Mouse (Mus musculus): ENCODE measurements around the gene Hdac9.

The Hdac9 gene

DNA sequence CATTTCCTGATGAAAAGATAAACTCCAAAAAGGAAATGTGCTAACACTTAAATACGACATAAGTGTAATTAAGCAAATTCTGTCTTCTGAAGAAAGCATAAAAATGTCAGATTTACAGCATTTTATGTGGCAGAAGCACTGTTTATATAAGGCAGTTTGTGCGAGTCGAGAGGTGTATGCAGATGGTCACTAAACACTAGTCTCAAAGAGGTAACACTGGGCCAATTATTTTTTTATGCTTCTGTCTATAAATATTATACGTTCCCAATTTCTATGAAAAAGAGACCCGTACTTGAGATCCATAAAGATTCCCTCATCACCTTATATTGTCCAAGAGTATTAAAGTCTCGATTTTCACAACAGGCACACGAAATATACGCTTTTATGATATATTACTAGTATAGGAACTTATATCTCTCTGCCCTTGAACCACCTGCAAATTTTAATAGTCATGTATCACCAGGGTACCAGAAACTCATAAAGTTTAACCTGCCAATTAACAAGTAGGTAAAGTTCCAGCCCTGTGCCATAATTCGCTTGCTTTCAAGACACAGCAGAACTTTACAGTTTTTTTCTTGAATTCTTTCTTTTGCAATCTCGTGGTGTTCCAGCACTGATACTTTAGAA is 322.6 kb downstream of the Hdac9 start:
- no peak for DNase-seq (ENCODE audit: low spot score in 2 of 2)

DNA sequence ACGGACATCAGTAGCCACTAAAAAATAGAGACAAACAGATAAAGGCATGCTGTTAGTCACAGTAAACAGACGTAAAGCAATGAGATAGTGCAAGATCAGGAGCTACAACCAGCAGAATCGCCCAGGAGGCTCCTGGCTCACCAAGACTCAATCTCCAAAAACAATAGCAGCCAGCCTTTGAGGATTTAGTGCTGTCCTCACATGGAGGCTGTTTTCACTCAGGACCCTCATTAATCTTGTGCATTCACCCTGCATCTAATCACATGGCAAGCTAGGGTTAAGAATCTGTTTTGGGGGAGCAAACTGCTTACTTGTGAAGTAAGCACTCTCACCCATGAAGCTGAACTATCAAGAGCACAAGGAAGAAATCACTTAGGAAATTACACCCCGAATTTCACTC is 329.7 kb downstream of the Hdac9 start:
- no peak for DNase-seq (ENCODE audit: low spot score in 2 of 2)

DNA sequence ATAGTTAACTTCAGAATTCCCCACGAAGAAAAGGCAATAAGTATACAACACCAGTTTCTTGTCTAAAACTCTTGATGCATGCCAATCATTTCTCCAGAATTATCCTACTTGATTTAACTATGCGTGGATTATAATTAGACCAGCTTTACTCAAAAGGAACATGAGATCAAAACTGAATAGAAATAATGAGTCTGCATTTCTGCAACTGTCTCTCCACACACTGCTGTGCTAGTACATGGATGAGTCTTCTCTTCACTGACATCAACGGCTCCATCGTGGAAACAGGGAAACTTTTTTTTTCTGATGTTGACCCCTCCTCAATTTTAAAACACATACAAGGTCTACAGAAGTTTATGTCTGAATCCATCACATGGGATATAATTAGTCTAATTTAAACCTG is 334.4 kb downstream of the Hdac9 start:
- DNase-seq (ENCODE audit: low spot score in 2 of 2) = no peak

DNA sequence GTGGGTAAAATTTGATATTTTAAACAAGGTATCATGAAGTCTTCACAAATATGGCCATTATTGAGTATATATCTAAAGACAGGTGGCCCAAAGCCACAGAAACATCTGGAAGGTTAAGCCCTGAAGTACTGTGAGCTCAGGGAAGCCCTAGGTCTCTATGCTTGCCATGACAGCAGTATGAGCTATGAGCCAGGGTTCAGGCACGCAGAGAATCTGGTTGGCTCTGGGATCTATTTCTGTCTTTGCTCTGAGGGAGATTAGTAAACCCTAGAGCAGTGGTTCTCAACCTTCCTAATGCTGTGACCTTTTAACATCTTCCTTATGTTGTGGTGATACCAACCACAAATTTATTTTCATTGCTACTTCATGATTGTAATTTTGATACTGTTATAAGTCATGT is 337.7 kb downstream of the Hdac9 start:
- no peak for DNase-seq (ENCODE audit: low spot score in 2 of 2)

DNA sequence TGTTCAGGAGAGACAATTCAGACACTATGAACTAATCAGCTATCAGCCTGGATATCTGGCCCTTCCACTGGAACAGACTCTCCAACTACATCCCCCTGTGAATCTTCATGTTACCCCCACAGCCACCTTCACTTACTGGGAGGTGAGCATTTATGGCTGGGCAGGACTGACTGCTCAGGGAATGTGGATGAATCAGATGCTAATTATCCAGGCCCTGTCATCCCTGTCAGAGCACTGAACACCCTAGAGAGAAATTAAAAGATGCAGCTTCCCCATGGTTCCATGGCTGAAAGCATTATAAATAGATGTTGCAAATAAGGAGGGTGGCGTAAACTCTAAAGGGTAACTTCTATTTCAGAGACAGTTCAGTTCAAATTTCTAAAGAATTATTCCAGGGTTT is 345.8 kb downstream of the Hdac9 start:
- DNase-seq (ENCODE audit: low spot score in 2 of 2) = no peak

DNA sequence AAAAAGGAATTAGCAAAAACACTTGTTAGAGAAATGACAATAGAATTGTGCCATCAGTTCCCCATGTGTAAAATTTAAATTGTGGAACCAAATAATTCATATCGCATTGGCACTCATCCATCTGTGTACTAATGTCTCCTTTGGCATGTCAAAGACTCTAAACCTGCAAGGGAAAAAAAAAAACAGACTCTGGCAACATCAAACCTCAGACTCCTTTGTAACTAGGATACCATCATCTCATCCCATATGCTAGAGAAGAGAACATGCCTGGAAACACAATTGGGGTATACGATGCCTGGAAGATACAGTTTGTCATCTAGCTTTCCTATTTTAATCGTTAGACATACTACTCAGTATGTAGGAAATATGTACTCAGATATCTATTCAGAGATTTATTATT is 347.4 kb downstream of the Hdac9 start:
- no peak for DNase-seq (ENCODE audit: low spot score in 2 of 2)

DNA sequence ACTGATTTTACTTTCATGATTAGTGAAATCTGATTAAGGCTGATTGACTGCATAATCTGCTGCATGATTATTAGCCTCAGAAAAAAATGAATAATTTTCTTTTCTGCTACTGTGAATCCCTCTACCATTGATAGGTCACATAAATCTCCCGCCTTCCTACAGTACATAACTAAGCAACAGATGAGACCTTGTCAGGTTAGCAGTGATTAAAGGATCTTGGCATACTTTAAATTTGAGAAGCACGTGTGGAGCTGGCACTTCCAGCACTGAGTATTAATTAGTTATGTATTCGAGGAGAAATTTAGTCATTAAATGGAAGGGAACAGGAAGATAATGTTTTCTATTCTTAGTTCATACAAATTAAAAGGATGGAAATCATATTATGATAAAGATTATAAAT is 347.8 kb downstream of the Hdac9 start:
- no peak for DNase-seq (ENCODE audit: low spot score in 2 of 2)

DNA sequence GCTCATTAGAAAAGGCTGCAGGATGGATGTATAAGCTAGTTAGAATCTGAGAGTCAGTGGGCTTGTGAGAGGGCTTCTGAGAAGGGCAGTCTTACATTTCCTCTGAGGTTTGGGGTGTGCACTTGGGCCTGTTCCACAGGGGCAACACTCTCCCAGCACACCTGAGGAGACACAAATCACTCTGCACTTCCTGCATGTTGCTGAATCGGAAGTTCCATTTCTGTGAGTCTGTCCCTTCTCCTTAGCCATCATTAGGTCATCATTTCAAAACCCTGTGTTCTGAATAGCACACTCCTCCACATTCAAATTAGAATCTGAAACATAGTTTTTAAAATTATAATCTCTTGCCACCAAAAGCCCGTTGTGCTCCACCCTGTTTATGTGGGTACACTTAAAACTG is 354.6 kb downstream of the Hdac9 start:
- DNase-seq (ENCODE audit: low spot score in 2 of 2) = no peak

DNA sequence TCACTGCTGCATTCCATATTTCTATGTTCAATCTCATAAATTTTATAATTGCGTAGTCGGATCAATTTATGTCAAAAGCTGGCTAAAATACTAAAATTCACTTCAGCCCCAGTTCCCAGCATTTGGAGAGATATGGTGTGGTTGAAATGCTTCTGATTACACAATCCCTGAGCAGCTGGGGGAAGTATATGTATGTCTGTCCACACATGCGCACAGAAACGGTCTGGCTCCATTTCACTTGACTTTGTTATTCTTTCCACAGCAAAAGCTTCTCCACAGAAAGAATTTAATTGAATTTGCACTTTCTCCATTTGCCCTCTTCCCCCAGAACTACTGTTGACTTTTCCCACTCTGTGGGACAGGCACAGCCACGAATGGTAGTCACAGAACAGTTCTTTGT is 357.9 kb downstream of the Hdac9 start:
- DNase-seq (ENCODE audit: low spot score in 2 of 2) = no peak

DNA sequence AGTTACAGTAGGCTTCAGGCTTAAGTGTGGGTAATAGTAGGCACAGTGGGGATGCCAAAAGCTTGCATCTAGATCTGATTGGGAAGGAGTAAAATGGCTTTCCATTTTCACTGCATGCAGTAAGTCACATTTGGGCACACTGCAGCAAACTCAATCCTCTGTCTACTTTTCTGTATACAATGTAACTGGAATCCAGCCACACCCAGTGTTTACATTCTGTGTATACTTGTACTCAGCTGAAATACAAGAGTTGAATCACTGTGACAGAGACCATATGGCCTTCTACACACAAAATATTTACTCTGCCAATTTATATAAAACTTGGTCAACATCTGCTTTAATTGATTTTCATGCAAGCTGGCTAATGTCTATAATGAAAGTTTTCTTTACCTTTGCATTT is 362.1 kb downstream of the Hdac9 start:
- no peak for DNase-seq (ENCODE audit: low spot score in 2 of 2)

DNA sequence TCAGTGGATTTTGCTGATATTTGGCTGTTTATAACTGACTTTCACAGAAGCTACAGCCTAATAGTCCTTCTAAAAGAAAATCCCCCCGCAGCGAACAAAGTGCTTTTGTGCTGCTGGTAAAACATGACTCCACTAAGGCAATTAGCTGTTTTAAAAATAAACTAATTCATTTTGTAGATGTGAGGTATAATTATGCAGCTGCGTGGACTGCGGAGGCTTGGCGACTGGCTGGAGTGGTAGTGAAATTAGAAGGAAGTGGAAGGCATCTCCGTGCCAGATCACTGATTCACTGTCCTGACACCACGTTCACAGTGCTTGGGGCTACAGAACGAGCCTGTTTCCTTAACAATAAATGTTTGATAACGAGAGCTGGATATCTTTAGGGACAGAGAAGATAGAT is 366.6 kb downstream of the Hdac9 start:
- DNase-seq (ENCODE audit: low spot score in 2 of 2) = no peak

DNA sequence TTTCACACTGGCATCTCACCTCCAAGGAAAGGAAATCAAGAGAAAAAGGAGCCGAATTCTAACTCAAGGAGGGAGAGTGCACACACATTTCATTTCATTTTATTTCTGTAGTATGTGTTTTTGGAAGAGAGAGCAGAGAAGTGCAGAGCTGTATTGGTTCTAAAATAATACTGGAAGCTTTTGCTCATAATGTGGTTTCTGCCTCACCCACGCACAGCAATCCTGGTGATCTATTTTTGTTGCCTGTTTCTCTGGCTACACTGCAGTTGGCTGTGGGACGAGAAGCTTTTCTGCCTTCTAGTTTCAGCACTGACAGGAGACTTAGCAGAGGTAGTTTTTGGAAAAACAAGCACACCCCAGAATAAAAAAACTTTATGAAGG is 387.7 kb downstream of the Hdac9 start:
- DNase-seq (ENCODE audit: low spot score in 2 of 2) = peak; percentile 73 to 89

DNA sequence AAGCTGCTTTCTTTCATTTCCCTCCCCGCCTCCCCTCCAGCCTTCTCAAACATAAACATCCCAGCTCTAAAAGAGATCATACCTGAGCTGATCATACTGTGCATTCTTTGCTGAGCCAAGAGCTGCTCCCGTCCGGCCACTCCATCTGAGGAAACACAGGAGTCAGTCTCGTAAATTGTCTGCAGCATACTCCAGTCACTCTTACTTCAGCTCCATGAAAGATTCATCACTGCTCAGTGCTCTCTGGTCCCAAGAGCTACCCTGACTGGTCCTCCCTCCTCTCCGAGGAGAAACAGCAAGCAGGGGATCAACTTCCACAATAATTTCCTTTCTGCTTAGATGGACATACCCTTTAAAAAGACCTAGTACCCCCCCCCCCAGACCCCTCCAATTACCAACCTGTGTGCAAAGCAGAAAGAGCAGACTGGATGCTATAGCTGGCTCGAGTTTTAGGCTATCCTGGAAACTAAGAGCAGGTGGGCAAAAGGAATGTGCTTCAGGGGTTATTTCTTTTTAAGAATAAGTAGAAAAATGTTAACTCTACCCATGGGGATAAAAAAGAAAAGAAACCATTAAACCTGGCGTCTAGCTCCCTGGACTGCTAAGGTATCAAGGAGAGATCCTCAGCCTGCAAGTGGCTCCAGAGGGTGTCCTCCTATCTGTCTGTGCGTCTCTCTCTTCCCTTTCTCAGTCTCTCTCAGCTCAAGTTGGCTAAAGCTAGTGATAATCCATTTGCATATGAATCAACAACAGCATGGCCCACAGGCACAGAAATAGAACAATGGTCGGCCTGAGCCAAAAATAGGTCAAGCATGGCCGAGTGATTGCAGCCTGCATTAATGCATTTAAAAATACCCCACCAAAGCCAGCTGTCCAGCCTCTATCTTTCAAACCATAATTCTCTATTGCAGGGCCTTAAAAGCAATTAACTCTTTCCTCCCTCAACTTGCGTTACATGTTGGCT is 388.4 kb downstream of the Hdac9 start:
- peak; percentile 33 to 63 for DNase-seq (ENCODE audit: low spot score in 2 of 2)

DNA sequence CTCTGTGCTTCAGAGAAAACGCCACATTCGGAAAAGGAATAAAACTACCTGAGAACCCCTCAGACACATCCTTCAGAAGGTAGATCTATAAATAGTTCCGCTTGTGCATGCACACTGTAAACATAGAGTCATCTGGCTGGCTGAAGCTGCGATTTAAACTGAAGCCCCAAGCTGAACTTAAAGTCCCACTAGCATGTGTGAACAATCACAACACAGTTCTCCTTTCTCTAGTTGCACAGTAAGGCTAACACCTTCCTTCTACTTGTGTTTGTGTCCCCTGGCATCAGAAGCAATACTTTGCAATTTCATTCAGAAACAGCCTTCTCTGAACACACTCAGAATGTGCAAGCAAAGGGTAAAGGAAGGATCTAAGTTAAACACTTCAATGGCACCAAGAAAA is 389.1 kb downstream of the Hdac9 start:
- no peak for DNase-seq (ENCODE audit: low spot score in 2 of 2)

DNA sequence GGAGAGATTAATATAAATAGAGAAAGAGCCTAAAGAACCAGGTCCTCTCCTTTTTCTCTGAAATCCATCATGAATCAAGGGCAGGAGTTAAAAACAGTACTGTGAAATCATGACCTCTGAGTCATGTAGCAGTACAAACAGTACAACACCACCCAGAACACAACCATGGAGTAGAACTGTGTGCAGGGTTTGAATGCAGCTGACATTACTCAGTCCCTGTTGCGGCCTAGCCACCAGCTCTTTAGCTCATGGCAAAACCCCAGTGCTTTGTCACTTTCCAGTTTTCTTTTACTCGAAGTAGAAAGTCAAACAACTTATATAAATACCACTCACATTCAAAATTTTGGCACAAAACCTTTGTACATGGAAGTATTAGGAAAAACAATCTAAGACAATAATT is 395.4 kb downstream of the Hdac9 start:
- DNase-seq (ENCODE audit: low spot score in 2 of 2) = no peak

DNA sequence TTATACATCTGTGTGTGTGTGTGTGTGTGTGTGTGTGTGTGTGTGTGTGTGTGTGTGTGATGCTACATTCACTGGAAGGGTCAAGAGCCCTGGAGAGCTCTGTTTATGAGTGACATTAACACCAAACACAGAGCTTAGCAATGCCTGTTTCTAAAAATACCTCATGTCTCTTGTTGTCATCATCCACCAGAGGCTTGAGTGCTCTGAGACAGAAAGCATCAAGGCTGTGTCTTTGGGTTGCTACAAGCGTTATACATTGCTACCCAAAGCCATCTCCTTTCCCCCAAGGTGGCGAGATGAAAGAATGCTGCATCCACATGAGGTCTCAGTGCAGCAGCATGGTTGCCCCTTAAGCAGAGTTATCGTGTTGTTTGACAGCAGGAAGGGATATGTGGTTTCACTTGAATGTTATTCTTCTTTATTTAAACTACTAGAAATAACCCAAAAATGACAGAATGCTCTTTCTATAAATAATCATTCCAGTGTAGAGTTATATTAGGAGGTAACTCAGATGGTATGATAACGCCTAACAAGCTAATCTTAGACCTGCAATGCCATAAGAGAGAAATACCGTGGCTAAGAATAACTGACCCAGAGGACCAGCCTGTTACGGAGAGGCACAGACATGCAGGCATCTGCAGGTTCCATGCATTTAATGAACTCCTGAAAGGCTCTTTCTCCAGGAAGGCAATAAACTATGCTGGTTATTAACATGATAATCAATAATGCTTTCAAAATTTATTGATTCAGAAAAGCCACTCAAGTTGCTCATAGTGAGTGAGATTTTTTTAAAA is 399.9 kb downstream of the Hdac9 start:
- DNase-seq (ENCODE audit: low spot score in 2 of 2) = no peak

DNA sequence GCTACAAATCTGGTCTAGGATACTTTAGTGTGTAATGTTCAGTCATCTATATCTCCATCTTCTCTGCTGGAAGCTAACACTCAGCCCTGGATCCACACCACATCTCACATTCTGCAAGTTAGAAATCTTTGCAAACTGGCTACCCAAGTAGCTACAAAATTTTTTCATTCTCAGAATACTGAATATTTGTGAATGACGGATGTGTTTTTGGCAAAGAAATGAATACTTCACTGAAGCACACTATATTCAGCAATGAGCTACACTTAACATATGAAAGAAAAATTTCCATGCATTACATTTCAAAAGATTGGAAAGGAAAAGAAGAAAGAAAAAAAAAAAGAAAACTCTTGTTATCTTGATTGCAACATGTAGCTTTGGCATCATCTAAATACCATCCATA is 410.6 kb downstream of the Hdac9 start:
- no peak for DNase-seq (ENCODE audit: low spot score in 2 of 2)

DNA sequence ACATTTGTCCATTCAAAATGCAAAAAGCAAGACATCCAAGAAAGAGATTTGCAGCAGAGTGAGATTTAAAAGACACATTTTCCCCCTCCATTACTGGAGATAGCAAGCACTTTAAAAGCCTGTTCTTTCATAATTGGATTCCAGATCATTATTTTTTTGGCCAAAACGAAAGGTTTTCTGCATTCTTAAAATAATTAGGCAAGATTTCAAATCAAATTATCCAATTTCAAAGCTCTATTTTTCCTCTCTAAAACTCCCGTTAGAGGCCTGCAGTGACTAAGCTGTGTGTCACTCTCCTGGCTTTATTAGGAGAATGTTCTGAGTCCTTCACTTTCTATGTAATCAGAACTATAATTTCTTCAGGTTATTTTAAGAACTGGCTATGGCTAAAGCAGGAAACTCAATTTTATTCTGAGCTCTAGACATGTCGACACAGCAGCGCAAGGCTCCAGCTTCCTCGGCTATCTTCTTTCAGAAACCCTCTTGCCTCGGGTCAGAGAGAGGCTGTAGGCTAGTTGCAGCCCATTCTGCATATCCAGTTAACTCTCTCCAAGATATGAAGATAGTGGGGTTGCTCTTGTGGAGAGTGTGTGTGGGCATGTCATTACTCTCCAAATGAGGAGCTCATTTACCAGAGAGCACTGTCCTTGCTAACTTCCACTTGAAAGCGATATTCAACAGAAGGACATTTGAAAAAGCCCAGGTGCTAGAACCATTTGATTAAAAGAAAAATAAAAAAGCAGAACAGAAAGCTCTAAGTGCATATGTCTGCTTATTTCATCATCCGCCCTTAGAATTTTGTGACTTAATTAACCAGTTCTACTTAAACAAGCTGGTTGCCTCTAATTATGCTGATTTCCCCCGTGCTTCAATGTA is 417.9 kb downstream of the Hdac9 start:
- no peak for DNase-seq (ENCODE audit: low spot score in 2 of 2)

DNA sequence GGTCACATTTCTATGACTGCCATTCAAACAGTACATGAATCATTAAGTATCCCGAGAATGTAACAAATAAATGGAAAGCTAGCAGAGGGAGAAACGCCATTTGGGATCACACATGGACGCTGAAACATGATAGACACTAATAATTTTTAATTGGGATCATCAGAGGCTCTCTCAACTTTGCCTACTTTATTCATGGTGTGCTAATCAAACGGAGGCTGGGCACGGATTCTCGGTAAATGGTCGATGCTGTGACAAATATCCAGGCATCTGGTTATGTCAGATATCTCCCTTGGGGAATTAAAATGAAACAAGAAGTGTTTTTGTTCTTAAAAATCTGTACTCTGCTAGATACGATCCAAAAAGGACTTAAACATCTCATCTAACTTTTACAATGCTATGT is 418.6 kb downstream of the Hdac9 start:
- DNase-seq (ENCODE audit: low spot score in 2 of 2) = no peak

DNA sequence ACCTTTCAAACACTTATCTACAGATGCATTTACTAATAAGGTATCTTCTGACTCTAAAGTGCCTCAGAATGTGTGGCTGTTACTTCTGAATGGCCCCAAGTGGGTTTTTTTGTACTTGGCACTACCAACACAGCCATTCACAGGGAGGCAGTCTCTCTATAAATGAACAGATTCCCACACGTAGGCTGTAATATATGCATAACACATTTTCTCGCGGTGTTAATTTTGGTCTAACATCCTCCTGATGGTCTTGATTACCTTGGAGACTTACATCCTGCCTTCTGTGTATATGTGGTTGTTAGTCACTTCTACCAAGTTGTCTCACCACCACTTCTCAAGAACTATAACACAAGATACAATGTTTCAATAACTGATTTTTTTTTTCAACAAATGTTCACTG is 419.2 kb downstream of the Hdac9 start:
- DNase-seq (ENCODE audit: low spot score in 2 of 2) = peak in 1 of 2 experiments; percentile 50

DNA sequence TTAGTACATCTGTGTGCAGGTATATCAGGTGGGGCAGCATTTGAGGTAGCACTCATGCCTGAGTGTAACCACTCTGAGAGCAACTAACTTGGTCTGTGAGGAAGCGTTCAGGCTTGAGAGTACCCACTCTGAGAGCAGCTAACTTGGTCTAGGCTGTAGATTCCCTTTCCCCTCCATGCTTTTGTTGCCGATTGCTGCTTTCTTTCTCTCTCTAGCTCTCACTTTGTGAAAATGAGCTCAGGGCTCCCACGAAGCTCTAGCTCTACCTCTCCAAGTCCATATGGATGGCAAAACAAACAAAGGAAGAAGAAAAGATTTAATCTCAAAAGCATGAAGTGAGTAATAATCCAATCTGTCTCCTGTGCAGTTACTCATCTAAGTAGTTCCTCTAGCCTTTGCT is 421.0 kb downstream of the Hdac9 start:
- DNase-seq (ENCODE audit: low spot score in 2 of 2) = no peak

DNA sequence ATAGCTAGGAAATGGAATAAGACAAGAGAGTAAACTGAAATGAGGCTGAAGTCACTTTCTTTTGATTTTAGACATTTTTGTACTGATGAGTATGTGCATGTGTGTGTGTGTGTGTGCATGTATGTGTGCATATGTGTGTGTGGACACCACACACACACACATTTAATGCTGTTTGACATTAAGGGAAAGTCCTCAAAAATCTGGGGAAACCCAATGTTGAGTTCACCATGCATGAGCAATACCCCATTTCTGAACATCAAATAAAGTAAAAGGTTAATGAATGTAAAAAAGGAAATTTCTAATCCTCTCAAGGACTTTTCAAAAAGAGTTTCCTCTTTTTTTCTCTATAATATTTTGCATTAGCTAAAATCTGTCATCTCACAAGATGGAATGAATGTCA is 427.3 kb downstream of the Hdac9 start:
- DNase-seq (ENCODE audit: low spot score in 2 of 2) = no peak
